Mouse (Mus musculus) G1E (cell line): ENCODE results near the gene Atf7.

Experiments
- CTCF ChIP-seq: IDR thresholded peaks from 2 replicates; pipeline ENCODE4 v1.5.1; 2012; ENCODE audit warnings: low read depth, low read length, inconsistent platforms, mixed read lengths
- TAL1 ChIP-seq: conservative IDR thresholded peaks from 2 replicates; pipeline ENCODE4 v1.6.1; 2012; ENCODE audit warnings: low read depth, low read length, inconsistent platforms, mixed read lengths

DNA sequence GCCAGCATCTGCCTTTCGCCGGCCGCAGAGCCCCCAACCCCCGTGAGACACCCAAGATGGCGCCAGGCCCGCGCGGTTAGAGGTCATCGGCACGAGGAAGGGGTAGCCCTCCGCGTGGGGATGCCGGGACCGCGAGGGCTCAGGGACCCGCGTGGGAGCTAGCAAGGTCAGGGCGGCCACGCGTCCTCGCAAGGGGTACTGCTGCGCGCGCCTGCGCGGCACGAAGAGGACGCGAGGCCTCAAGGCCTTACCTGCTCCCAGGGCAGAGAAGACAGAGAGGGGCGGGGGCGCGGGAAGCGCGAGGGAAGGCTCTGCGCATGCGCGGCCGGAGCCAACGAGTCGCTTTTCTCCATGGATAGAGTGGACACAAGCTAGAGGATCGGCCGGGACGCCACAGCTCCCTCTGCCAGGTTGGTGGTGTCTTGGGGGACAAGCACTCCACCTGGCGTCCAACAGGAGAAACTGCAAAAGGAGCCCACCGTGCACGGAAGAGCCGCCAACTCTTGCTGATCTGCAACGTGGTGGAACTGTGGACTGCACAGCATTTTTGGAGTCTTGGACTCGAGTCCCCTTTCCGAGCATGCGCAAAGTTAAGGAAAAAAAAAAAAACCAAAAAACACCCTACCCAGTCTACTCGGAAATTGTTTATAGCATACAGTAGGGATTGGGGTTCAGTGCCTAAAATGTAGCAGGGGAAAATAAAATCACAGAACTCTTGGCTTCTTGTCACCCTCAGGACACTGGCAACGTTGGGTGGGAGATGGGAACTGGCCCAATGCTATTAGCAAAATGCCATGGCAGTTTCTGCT lies 45.7 kb upstream of the Atf7 start:
- TF ChIP-seq CTCF: peak; percentile 95
- no peak for TF ChIP-seq TAL1
